Mouse (Mus musculus) olfactory bulb, adult 2 months (tissue): ENCODE data around the gene Dok5. TPM values are rescaled to one million over a fixed set of nuclear protein-coding genes. Genes with fewer than 3 reads are reported as not detected.

Source experiments
- H3K27ac ChIP-seq: fragments of 200-500 bp; 2 replicates; pipeline ENCODE4 v1.5.1; 2012; ENCODE audit warnings: low read depth, low read length; ENCODE audit not compliant: insufficient read depth
- H3K4me1 ChIP-seq: fragments of 200-500 bp; 2 replicates; pipeline ENCODE4 v1.6.1; 2012; ENCODE audit warnings: low read length; ENCODE audit not compliant: control insufficient read depth, insufficient read depth
- H3K4me3 ChIP-seq: fragments of 200-500 bp; 2 replicates; pipeline ENCODE4 v1.5.1; 2012; ENCODE audit warnings: mild to moderate bottlenecking, low read depth, low read length, moderate library complexity; ENCODE audit not compliant: insufficient read depth
- CTCF ChIP-seq: fragments of 200-500 bp; IDR thresholded peaks from 2 replicates; pipeline ENCODE4 v1.5.1; 2012; ENCODE audit warnings: low read depth, mild to moderate bottlenecking, low read length, moderate library complexity; ENCODE audit not compliant: insufficient read depth
- POLR2A ChIP-seq: fragments of 200-500 bp; IDR thresholded peaks from 2 replicates; pipeline ENCODE4 v1.6.1; 2012; ENCODE audit warnings: mild to moderate bottlenecking, low read depth, low read length, moderate library complexity; ENCODE audit not compliant: insufficient read depth
- WGBS: fragments of 180-500 bp; shearing (Covaris S2); methylation state at CpG from one replicate; pipeline ENCODE4 v1.1.7; 2018; 5-methylcytosine and 5-hydroxymethylcytosine counted together
- polyA plus RNA-seq: library from polyadenylated mRNA; stranded (reverse); fragments of >200 nt; gene quantifications from 2 replicates; pipeline ENCODE4 v1.2.4, GENCODE M21; 2012; ENCODE audit warnings: low replicate concordance; ENCODE audit not compliant: missing spikeins, insufficient read depth, insufficient read length

The Dok5 gene
- polyA plus RNA-seq, 1 experiment: not detected

DNA sequence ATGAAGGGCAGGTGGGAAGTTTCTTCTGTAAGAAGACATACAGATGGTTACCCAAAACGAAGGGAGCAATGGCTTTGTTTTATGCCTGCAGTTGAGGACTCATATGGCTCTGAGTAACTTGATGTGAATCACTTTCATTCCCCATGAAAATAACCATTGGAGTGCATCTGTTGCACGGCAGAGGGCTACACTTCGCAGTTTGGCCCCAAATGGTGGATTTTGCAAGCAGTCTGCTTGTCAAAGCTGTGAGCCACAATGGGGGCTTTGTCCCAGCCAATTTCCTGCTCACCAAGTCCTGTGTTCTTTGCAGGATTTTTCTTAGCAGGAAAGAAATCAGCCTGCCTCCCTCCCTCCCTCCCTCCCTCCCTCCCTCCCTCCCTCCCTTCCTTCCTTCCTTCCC lies 123.6 kb downstream of the Dok5 start:
- no peak for TF ChIP-seq POLR2A
- no peak for TF ChIP-seq CTCF
- 67% methylated on average over 3 of the region's 3 CpGs for WGBS
- Histone ChIP-seq H3K4me3 (no peak overlapping the region), H3K27ac (no peak overlapping the region), H3K4me1 (no peaks in the 10 kb centered on the region)

DNA sequence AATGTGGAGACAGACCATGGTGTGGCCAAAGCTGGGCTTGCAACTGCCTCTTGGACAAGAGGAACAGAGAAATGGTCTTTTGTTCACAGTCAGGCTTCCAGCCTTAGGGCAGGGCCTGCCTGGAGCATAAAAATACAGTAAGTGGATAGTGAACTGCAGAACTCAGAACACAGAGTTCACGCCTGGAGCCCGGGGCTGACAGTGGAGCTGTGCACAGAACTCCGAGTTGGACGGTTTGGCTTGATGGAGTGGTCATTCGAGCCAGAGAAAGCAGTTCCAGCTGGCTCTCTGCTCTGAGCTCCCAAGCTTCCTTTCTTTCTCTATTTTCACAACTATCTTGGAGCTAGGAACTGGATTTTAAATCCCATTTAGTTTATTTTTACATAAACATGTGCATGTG lies 124.5 kb downstream of the Dok5 start:
- whole genome bisulfite sequencing: 58% methylated on average over 5 of the region's 5 CpGs
- Histone ChIP-seq H3K4me1 (no peaks in the 10 kb centered on the region), H3K27ac (0 out of 2 replicates have a peak overlapping the region, but pooled peaks have one; percentile 10), H3K4me3 (no peak overlapping the region)
- TF ChIP-seq POLR2A: no peak
- no peak for TF ChIP-seq CTCF

DNA sequence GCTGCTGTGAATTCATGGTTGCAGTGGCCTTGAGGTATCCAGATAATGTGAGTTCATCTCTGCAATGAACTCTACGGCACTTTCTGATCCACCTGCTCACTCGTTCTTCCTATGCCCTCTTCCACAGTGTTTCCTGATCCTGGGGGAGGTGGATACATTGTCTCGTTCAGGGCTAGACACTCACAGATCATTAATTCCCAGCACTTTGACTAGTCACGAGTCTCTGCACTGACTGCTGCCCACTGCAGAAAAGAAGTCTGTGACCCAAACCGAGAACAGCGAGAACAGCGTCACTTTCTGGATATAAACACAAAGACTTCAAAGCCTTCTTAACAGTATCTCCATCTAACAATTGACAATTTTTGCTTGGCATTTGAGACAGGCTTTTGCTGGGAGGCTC lies 125.9 kb downstream of the Dok5 start:
- 86% methylated on average over 7 of the region's 7 CpGs for WGBS
- H3K4me1 ChIP-seq: no peaks in the 10 kb centered on the region
- no peak overlapping the region for H3K27ac ChIP-seq
- TF ChIP-seq CTCF (no peak), POLR2A (no peak)
- H3K4me3 ChIP-seq: no peak overlapping the region

DNA sequence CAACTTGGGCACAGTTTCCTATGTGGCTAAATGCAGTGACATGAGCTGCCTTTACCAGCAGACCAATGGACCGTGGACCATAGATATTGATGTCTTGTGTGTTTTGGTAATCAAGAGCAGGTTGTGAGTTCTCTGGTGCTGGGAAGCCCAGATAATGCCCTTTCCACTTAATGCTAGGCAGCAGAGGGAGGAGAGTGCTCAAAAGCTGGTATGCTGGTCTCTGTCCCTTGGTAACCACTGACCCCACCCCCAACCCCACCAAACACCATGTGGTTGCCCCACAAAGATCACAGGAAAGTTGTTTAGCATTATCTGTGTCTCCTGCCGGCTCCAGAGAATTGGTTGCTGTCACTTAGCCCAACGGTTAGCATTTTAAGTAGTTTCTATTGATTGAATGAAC lies 127.0 kb downstream of the Dok5 start:
- WGBS: 69% methylated on average over 3 of the region's 3 CpGs
- no peak overlapping the region for H3K4me3 ChIP-seq
- no peak overlapping the region for H3K27ac ChIP-seq
- H3K4me1 ChIP-seq: no peaks in the 10 kb centered on the region
- no peak for TF ChIP-seq CTCF
- TF ChIP-seq POLR2A: no peak

DNA sequence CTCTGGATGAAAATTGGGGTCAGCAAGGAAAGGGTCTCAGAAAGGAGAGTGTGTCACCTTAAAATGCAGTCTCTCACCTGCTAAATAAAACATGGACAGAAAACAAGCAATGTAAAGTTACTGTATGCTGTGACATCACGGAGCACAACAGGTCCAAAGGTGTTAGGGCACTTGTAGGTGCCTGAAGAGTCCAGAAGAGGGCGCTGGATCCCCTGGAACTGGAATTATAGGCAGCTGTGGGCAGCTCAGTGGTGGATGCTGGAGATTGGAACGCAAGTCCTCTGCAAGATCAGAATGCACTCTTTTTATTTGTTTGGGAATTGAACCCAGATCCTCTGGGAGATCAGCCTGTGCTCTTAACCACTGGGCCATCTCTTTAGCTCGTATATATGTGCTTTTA lies 129.0 kb downstream of the Dok5 start:
- no peak overlapping the region for H3K27ac ChIP-seq
- 77% methylated on average over 4 of the region's 4 CpGs for WGBS

DNA sequence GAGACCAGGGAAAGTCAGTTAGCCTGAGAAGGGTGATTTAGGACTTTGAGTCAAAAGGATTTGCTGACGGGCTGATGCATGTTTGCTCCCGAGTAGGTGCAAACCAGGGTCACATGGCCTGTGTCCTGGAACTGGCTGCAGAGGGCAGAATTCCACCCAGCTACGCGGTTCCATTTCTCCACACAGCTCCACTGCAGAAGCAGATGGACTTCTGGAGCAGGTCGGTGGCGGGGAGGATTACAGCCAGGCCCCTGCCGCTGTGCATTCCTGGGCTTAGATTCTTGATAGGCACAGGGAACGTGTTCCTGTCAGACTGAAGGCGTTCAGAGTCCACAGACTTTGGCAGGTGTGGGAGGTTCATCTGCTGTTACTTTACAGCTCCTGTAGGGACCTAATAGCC lies 131.2 kb downstream of the Dok5 start:
- WGBS: 81% methylated on average over 9 of the region's 9 CpGs
- Histone ChIP-seq H3K27ac (no peak overlapping the region), H3K4me3 (no peak overlapping the region), H3K4me1 (peaks cover 5% of the 10 kb centered on the region; the same call in 1 of the 2 replicates)
- TF ChIP-seq POLR2A (no peak), CTCF (no peak)

More for the DNA sequence above, 129.0 kb downstream of the Dok5 start:
- Histone ChIP-seq H3K4me3 (no peak overlapping the region), H3K4me1 (peaks cover 5% of the 10 kb centered on the region; the same call in 1 of the 2 replicates)
- TF ChIP-seq POLR2A: no peak
- no peak for TF ChIP-seq CTCF

DNA sequence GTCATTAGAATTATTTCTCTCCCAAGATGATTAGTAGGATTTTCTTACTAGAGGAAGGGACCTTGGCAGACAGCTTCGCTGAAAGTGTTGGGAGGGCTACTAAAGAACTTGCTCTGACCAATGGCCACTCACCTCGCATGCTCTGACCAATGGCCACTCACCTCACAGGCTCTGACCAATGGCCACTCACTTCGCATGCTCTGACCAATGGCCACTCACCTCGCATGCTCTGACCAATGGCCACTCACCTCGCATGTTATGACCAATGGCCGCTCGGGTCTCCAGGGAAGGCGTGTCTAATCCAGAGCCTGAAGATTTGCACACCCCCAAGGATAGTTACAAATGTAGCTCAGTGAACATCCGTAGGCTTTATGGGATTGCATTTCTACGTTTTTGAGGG lies 131.6 kb downstream of the Dok5 start:
- 95% methylated on average over 10 of the region's 10 CpGs for WGBS
- no peak overlapping the region for H3K4me3 ChIP-seq
- no peak overlapping the region for H3K27ac ChIP-seq
- TF ChIP-seq CTCF (no peak), POLR2A (no peak)
- H3K4me1 ChIP-seq: peaks cover 5% of the 10 kb centered on the region; the same call in 1 of the 2 replicates

DNA sequence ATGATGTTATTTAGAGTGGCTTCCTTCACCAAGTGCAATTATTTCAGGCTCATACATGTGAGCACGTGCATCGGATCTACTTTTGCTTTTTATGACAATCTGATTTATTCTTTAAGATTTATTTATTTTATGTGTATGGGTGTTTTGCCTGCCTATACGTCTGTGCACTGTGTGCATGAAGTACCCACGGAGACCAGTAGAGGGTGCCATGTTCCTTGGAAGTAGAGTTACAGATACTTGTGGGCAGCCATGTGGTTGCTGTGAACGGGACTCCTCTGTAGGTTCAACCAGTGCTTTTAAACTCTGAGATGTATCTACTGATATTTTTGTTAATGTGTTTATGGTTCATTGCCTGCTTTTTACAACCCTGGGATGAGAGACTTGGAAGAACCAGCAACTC lies 132.4 kb downstream of the Dok5 start:
- Histone ChIP-seq H3K27ac (no peak overlapping the region), H3K4me3 (no peak overlapping the region), H3K4me1 (peaks cover 5% of the 10 kb centered on the region; the same call in 1 of the 2 replicates)
- TF ChIP-seq CTCF (no peak), POLR2A (no peak)
- WGBS: 92% methylated on average over 5 of the region's 5 CpGs

DNA sequence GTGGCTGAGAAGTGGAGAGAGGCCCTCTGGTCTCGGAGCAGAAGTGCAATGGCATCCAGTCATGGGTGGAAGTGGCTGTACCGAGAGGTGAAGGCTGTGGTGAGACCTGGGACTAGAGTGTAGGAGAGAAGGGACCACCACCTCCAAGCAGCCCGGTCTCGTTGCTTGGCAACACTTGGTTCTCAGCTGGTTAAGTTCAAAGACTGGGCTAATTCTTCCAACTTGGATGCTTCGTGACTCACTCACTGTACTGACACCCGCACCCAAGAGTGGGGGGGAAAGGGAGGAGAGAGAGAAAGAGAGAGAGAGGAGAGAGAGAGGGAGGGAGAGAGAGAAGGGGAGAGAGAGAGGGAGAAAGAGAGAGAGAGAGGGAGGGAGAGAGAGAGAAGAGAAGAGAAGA lies 133.2 kb downstream of the Dok5 start:
- 44% methylated on average over 6 of the region's 6 CpGs for WGBS
- TF ChIP-seq CTCF: no peak
- no peak for TF ChIP-seq POLR2A

DNA sequence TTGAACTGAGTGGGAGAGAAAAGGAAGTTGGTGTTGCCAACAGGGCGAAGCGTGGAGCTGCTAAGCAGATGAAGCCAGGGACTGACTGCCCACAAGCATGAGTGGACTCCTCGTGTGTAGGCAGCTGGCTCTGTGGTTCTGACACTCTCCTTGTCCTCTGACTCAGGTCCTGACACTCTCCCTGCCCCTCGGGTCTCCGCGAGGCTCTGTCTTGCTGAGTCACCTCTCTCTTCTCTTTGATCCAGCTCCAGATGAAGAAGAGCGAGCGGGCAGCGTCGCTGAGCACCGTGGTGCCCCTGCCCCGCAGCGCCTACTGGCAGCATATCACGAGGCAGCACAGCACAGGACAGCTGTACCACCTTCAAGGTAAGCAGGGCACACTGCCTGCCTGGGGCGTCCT lies 139.0 kb downstream of the Dok5 start:
- 85% methylated on average over 15 of the region's 15 CpGs for WGBS
- H3K4me1 ChIP-seq: peaks cover 5% of the 10 kb centered on the region
- TF ChIP-seq CTCF (no peak), POLR2A (no peak)
- H3K27ac ChIP-seq: no peak overlapping the region
- H3K4me3 ChIP-seq: no peak overlapping the region

More for the DNA sequence above, 133.2 kb downstream of the Dok5 start:
- no peak overlapping the region for H3K4me3 ChIP-seq
- no peak overlapping the region for H3K27ac ChIP-seq
- H3K4me1 ChIP-seq: peaks cover 5% of the 10 kb centered on the region; the same call in 1 of the 2 replicates
